23 mouse cellular contexts compared by ENCODE assay signal in genomic region chr17:14187096-14187495, GRCm38 (mm10). TPM values are rescaled to one million over a fixed set of nuclear protein-coding genes. Genes with fewer than 3 reads are reported as not detected.
DNase-seq lines count a peak whose midpoint lies in the region; ATAC-seq and TF ChIP-seq lines count a peak whose summit lies in the region.
"Had no signal": no experiment of that assay in that cellular context is flagged by ENCODE, and none has a peak within 500 bp of the region (broad histone marks: within the 10 kb centered on the region; RNA-seq: fewer than 3 reads in every experiment).

No protein-coding gene starts in this region.

- no peak for DNase-seq in kidney, adult 2 months
- DNase-seq in 3T3-L1 (ENCODE audit: low read depth, low spot score) = peak; percentile 50
- no peak for DNase-seq in Patski (ENCODE audit: low read depth, low spot score)
- peak; percentile 65 for DNase-seq in adrenal gland, postnatal 14 days
- no peak for DNase-seq in forebrain, postnatal 0 days
- no peak for DNase-seq in heart, postnatal 14 days
- DNase-seq: cerebellum, adult 11-12 months; cerebellum, adult 9-10 months; cerebellum, postnatal 36 days; gastrocnemius, postnatal 36 days; heart, adult 11 months; kidney, postnatal 14 days had no signal

- POLR2A ChIA-PET in Patski (lab: Charles Lee) = interaction anchor here (0.7 to 1.5 kb wide), 4 partner anchors 9 to 40 kb away, joined by 3 to 5 read pairs (median 3); partner anchors contain the start of gene Dact2

- H3K4me1 ChIP-seq in kidney, embryonic 15.5 days = peaks cover 18% of the 10 kb centered on the region
- H3K4me1 ChIP-seq in kidney, adult 2 months (ENCODE audit: control insufficient read depth, insufficient read depth, low read length) = no peaks in the 10 kb centered on the region
- H3K4me1 ChIP-seq in forebrain, postnatal 0 days (ENCODE audit: insufficient read depth) = no peaks in the 10 kb centered on the region
- H3K4me1 ChIP-seq: forebrain, embryonic 12.5 days; hindbrain, embryonic 10.5 days had no signal

- CTCF ChIA-PET in Patski (lab: Charles Lee) = interaction anchor here (0.8 to 3.7 kb wide), 6 partner anchors 9 to 51 kb away, joined by 3 to 24 read pairs (median 4); partner anchors contain the start of gene Dact2

- H3K4me2 ChIP-seq in kidney, embryonic 15.5 days = no peak overlapping the region
- H3K4me2 ChIP-seq in forebrain, postnatal 0 days (ENCODE audit: low read depth) = no peak overlapping the region
- H3K4me2 ChIP-seq: embryonic facial prominence, embryonic 13.5 days; forebrain, embryonic 12.5 days; heart, embryonic 13.5 days; hindbrain, embryonic 14.5 days had no signal

- intact Hi-C loops in heart, postnatal 14 days (cut with DNase I) = no loop called here

- H3K36me3 ChIP-seq in kidney, embryonic 15.5 days = no peaks in the 10 kb centered on the region
- H3K36me3 ChIP-seq in kidney, adult 2 months (ENCODE audit: control insufficient read depth, insufficient read depth, low read length) = no peaks in the 10 kb centered on the region
- no peaks in the 10 kb centered on the region for H3K36me3 ChIP-seq in forebrain, postnatal 0 days (ENCODE audit: insufficient read depth)
- H3K36me3 ChIP-seq: embryonic facial prominence, embryonic 13.5 days; forebrain, embryonic 12.5 days; G1E; heart, embryonic 13.5 days; hindbrain, embryonic 10.5 days had no signal

- no peaks in the 10 kb centered on the region for H3K9me3 ChIP-seq in kidney, embryonic 15.5 days (replicated peaks)
- H3K9me3 ChIP-seq in forebrain, postnatal 0 days (ENCODE audit: low read length) = no peaks in the 10 kb centered on the region
- H3K9me3 ChIP-seq: forebrain, embryonic 12.5 days; heart, embryonic 13.5 days; hindbrain, embryonic 10.5 days had no signal

- TF ChIP-seq CTCF in kidney, adult 2 months (conservative IDR thresholded peaks at IDR 0.05; ENCODE audit: insufficient read depth, insufficient read length, low read depth, low read length) = no peak
- no peak for TF ChIP-seq CTCF in Patski (IDR thresholded peaks at IDR 0.05)
- TF ChIP-seq CTCF in forebrain, postnatal 0 days (IDR thresholded peaks at IDR 0.05; ENCODE audit: low read depth) = no peak

- ATAC-seq in kidney, embryonic 15.5 days (replicated peaks; ENCODE audit: low FRiP score) = peak; percentile 80
- peak; percentile 45 for ATAC-seq in Patski
- ATAC-seq in forebrain, postnatal 0 days = no peak
- ATAC-seq: activated CD4-positive, CD25-positive, alpha-beta regulatory T cell, adult 4 months; CD4-positive, CD25-positive, alpha-beta regulatory T cell, adult 4 months; forebrain, embryonic 16.5 days; intestine, embryonic 16.5 days had no signal

- H3K27me3 ChIP-seq in kidney, embryonic 15.5 days = peaks cover 7% of the 10 kb centered on the region; the same call in 1 of the 2 replicates
- H3K27me3 ChIP-seq in kidney, adult 2 months (replicated peaks; ENCODE audit: control insufficient read depth, insufficient read depth, low read length) = no peaks in the 10 kb centered on the region
- H3K27me3 ChIP-seq in Patski = no peaks in the 10 kb centered on the region
- no peaks in the 10 kb centered on the region for H3K27me3 ChIP-seq in forebrain, postnatal 0 days (ENCODE audit: insufficient read depth, low read length)
- H3K27me3 ChIP-seq: embryonic facial prominence, embryonic 13.5 days; forebrain, embryonic 12.5 days had no signal

- H3K27ac ChIP-seq in kidney, embryonic 15.5 days = no peak overlapping the region
- H3K27ac ChIP-seq in kidney, adult 2 months (ENCODE audit: insufficient read depth, low read depth, low read length) = no peak overlapping the region
- no peak overlapping the region for H3K27ac ChIP-seq in forebrain, postnatal 0 days (ENCODE audit: low read depth, low read length)
- H3K27ac ChIP-seq: embryonic facial prominence, embryonic 13.5 days; forebrain, embryonic 12.5 days; heart, embryonic 13.5 days; hindbrain, embryonic 10.5 days; hindbrain, embryonic 14.5 days had no signal

- TF ChIP-seq POLR2A in kidney, adult 2 months (IDR thresholded peaks at IDR 0.05; ENCODE audit: low read depth, low read length) = no peak

- H3K4me3 ChIP-seq in kidney, embryonic 15.5 days (replicated peaks) = no peak overlapping the region
- no peak overlapping the region for H3K4me3 ChIP-seq in kidney, adult 2 months (ENCODE audit: insufficient read depth, low read depth, low read length)
- H3K4me3 ChIP-seq in forebrain, postnatal 0 days (ENCODE audit: low read depth, low read length) = no peak overlapping the region
- H3K4me3 ChIP-seq: embryonic facial prominence, embryonic 13.5 days; forebrain, embryonic 12.5 days; heart, embryonic 13.5 days; hindbrain, embryonic 10.5 days had no signal

- no peak overlapping the region for H3K9ac ChIP-seq in kidney, embryonic 15.5 days
- no peak overlapping the region for H3K9ac ChIP-seq in forebrain, postnatal 0 days
- H3K9ac ChIP-seq: embryonic facial prominence, embryonic 13.5 days; forebrain, embryonic 12.5 days; heart, embryonic 13.5 days; hindbrain, embryonic 14.5 days had no signal

- in situ Hi-C loops in Patski (cut with MboI; ENCODE audit: low pct_unique_long_range_greater_than_20kb) = no loop called here

RNA-seq across cellular contexts. Expression of gene Dact2, which starts 17.0 kb away (rescaled TPM):
- 11.8 and 12.9 TPM in 2 replicates for polyA plus RNA-seq in kidney, embryonic 15.5 days (2015; fragmentation: Nextera tagmentation; extraction: Ambion mirVana)
- 23.3 and 24.2 TPM in 2 replicates for polyA plus RNA-seq in kidney, adult 2 months (2012; rRNA removed)
- 22.1 TPM for polyA plus RNA-seq in Patski (2021)
- 1.4 and 2.0 TPM in 2 replicates for total RNA-seq in adrenal gland, postnatal 14 days (2021)
- 10.8 and 19.4 TPM in 2 replicates for total RNA-seq in forebrain, postnatal 0 days (2014; rRNA removed)
- polyA plus RNA-seq in forebrain, postnatal 0 days (2015; fragmentation: Nextera tagmentation; extraction: Ambion mirVana) = 1.2 and 2.1 TPM in 2 replicates
- total RNA-seq in heart, postnatal 14 days (2021) = 1 to 10 TPM; 1.9 to 2.5 TPM
- total RNA-seq: G1E had no signal
- polyA plus RNA-seq: activated CD4-positive, CD25-positive, alpha-beta regulatory T cell, adult 4 months; CD4-positive, CD25-positive, alpha-beta regulatory T cell, adult 4 months; G1E had no signal

Comparison
In these comparisons a context has a peak if more than half of its experiments do, and no peak if none do; other contexts are left out.
1. DNase-seq: peak in 3T3-L1 (single experiment) and adrenal gland, postnatal 14 days (single experiment); none in kidney, adult 2 months (single experiment), Patski (single experiment), forebrain, postnatal 0 days (single experiment) and heart, postnatal 14 days (0 of 2).